Mouse (Mus musculus) stomach, postnatal 0 days (tissue): ENCODE measurements around the gene Nr2f2.

Experiments used
- CTCF ChIP-seq: IDR thresholded peaks from 2 replicates; pipeline ENCODE4 v1.5.1; 2016; ENCODE audit warnings: antibody characterized with exemption, low read depth, mild to moderate bottlenecking, moderate library complexity
- EP300 ChIP-seq: optimal IDR thresholded peaks from 2 replicates; pipeline ENCODE3; 2016; ENCODE audit warnings: antibody characterized with exemption

GRCm38 (mm10) chr7:70367591-70368267, 1.2 kb upstream of the Nr2f2 start:
- TF ChIP-seq EP300 (no peak), CTCF (no peak)
